Mouse (Mus musculus) heart, postnatal 36 days (tissue): ENCODE data around the gene Tcaf1. TPM values are rescaled to one million over a fixed set of nuclear protein-coding genes. Genes with fewer than 3 reads are reported as not detected.

Experiments
- total RNA-seq, 2 experiments: library from RNA; stranded (reverse); gene quantifications; 2 replicates each; pipeline ENCODE4 v1.2.3; 2021

The Tcaf1 gene
- total RNA-seq, 2 experiments from 2014 or later: 11.4 to 12.2 TPM

Other genes starting within 250 kb of the Tcaf1 start
- gene Olfr458, start 244.9 kb downstream of the Tcaf1 start, total RNA-seq: not detected
- not detected for gene Olfr457, start 233.8 kb downstream of the Tcaf1 start, total RNA-seq
- not detected for gene Olfr456, start 222.9 kb downstream of the Tcaf1 start, total RNA-seq
- not detected for gene Olfr455, start 162.5 kb downstream of the Tcaf1 start, total RNA-seq
- gene Tcaf3, start 112.4 kb downstream of the Tcaf1 start, total RNA-seq: not detected
- gene Tcaf2, start 64.8 kb downstream of the Tcaf1 start, total RNA-seq: 1 to 10 TPM; 3.4 to 3.5 TPM
- gene Olfr453, start 29.3 kb upstream of the Tcaf1 start, total RNA-seq: not detected
- gene Olfr38, start 46.3 kb upstream of the Tcaf1 start, total RNA-seq: not detected
- gene Olfr452, start 75.0 kb upstream of the Tcaf1 start, total RNA-seq: not detected
- not detected for gene Olfr450, start 101.9 kb upstream of the Tcaf1 start, total RNA-seq
- not detected for gene Olfr449, start 124.3 kb upstream of the Tcaf1 start, total RNA-seq
- gene Olfr448, start 180.4 kb upstream of the Tcaf1 start, total RNA-seq: not detected
- not detected for gene Olfr447, start 198.8 kb upstream of the Tcaf1 start, total RNA-seq
- gene Olfr446, start 211.3 kb upstream of the Tcaf1 start, total RNA-seq: not detected
- not detected for gene Olfr444, start 239.0 kb upstream of the Tcaf1 start, total RNA-seq